Mouse (Mus musculus) spleen, adult 2 months (tissue): Measurements from ENCODE around the gene Thada. TPM values are rescaled to one million over a fixed set of nuclear protein-coding genes. Genes with fewer than 3 reads are reported as not detected.

Experiments used
- DNase-seq, 2 experiments: peaks; one replicate each; pipeline versions ENCODE4 v3.0.0 to v3.0.0-alpha.2; 2012 to 2021; ENCODE audit warnings: low spot score in 2 of 2, low read depth in 1 of 2
- H3K27ac ChIP-seq: fragments of 200-500 bp; 2 replicates; pipeline ENCODE4 v1.5.1; 2012; ENCODE audit warnings: low read length, inconsistent platforms; ENCODE audit not compliant: insufficient read depth
- H3K27me3 ChIP-seq: fragments of 200-500 bp; 2 replicates; pipeline ENCODE4 v1.6.1; 2012; ENCODE audit warnings: mild to moderate bottlenecking, moderate library complexity, low read length, inconsistent platforms; ENCODE audit not compliant: control insufficient read depth, insufficient read depth
- H3K36me3 ChIP-seq: fragments of 200-500 bp; 2 replicates; pipeline ENCODE4 v1.6.1; 2012; ENCODE audit warnings: mild to moderate bottlenecking, low read length, inconsistent platforms; ENCODE audit not compliant: control insufficient read depth, insufficient read depth
- H3K4me1 ChIP-seq: fragments of 200-500 bp; 2 replicates; pipeline ENCODE4 v1.6.1; 2011; ENCODE audit warnings: inconsistent platforms; ENCODE audit not compliant: control insufficient read depth, insufficient read depth, insufficient read length
- H3K4me3 ChIP-seq: fragments of 200-500 bp; 2 replicates; pipeline ENCODE4 v1.5.1; 2011; ENCODE audit warnings: mild to moderate bottlenecking, inconsistent platforms; ENCODE audit not compliant: insufficient read depth, insufficient read length; ENCODE audit errors: extremely low read depth
- CTCF ChIP-seq: fragments of 200-500 bp; IDR thresholded peaks from 2 replicates; pipeline ENCODE4 v1.5.1; 2011; ENCODE audit warnings: mild to moderate bottlenecking, inconsistent platforms; ENCODE audit not compliant: insufficient read depth, insufficient read length, insufficient replicate concordance; ENCODE audit errors: extremely low read depth
- POLR2A ChIP-seq: fragments of 200-500 bp; IDR thresholded peaks from 2 replicates; pipeline ENCODE4 v1.6.1; 2011; ENCODE audit warnings: low read depth, low read length, inconsistent platforms
- WGBS: fragments of 180-500 bp; shearing (Covaris S2); methylation state at CpG from one replicate; pipeline ENCODE4 v1.1.7; 2018; 5-methylcytosine and 5-hydroxymethylcytosine counted together
- polyA plus RNA-seq: library from polyadenylated mRNA; depleted of rRNA; stranded (reverse); fragments of >200 nt; gene quantifications from 2 replicates; pipeline ENCODE4 v1.2.3, GENCODE M21; 2012

Gene Thada
- polyA plus RNA-seq, 1 experiment = 17.2 TPM

- Histone ChIP-seq H3K4me3 (no peak overlapping the region), H3K27ac (no peak overlapping the region), H3K36me3 (no peaks in the 10 kb centered on the region; the same call in 1 of the 2 replicates), H3K4me1 (no peaks in the 10 kb centered on the region; the same call in 1 of the 2 replicates), H3K27me3 (no peaks in the 10 kb centered on the region)
- 76% methylated on average over 9 of the region's 9 CpGs for WGBS
- no peak for DNase-seq
- TF ChIP-seq POLR2A = no peak
- TF ChIP-seq CTCF = no peak
Observed at GRCm38 (mm10) chr17:84365006-84365716, 100.8 kb downstream of the Thada start.

GRCm38 (mm10) chr17:84363444-84363843 lies 102.6 kb downstream of the Thada start:
- TF ChIP-seq POLR2A (no peak), CTCF (no peak)
- 81% methylated on average over 2 of the region's 2 CpGs for WGBS
- no peak for DNase-seq
- Histone ChIP-seq H3K27ac (no peak overlapping the region), H3K4me3 (no peak overlapping the region), H3K27me3 (no peaks in the 10 kb centered on the region), H3K36me3 (peaks cover 2% of the 10 kb centered on the region), H3K4me1 (no peaks in the 10 kb centered on the region; the same call in 1 of the 2 replicates)

- DNase-seq = no peak
- no peak overlapping the region for H3K27ac ChIP-seq
- no peaks in the 10 kb centered on the region; the same call in 1 of the 2 replicates for H3K4me1 ChIP-seq
- 96% methylated on average over 13 of the region's 13 CpGs for WGBS
- H3K27me3 ChIP-seq = no peaks in the 10 kb centered on the region
- no peak overlapping the region for H3K4me3 ChIP-seq
- TF ChIP-seq POLR2A (no peak), CTCF (no peak)
- H3K36me3 ChIP-seq = peaks cover 2% of the 10 kb centered on the region
Observed at GRCm38 (mm10) chr17:84362581-84363286, 103.3 kb downstream of the Thada start.

GRCm38 (mm10) chr17:84361006-84361405 lies 105.0 kb downstream of the Thada start:
- no peak for DNase-seq
- Histone ChIP-seq H3K36me3 (peaks cover 5% of the 10 kb centered on the region), H3K27ac (no peak overlapping the region), H3K27me3 (no peaks in the 10 kb centered on the region), H3K4me3 (no peak overlapping the region), H3K4me1 (no peaks in the 10 kb centered on the region; the same call in 1 of the 2 replicates)
- TF ChIP-seq CTCF (no peak), POLR2A (no peak)
- WGBS = 46% methylated on average over 1 of the region's 1 CpGs

GRCm38 (mm10) chr17:84359810-84360209 lies 106.2 kb downstream of the Thada start:
- TF ChIP-seq CTCF = no peak
- no peak for TF ChIP-seq POLR2A
- Histone ChIP-seq H3K4me1 (no peaks in the 10 kb centered on the region), H3K36me3 (peaks cover 5% of the 10 kb centered on the region), H3K27me3 (no peaks in the 10 kb centered on the region), H3K4me3 (no peak overlapping the region), H3K27ac (no peak overlapping the region)
- DNase-seq = no peak
- WGBS = 96% methylated on average over 7 of the region's 7 CpGs

- WGBS = 94% methylated on average over 10 of the region's 10 CpGs
- H3K27me3 ChIP-seq = no peaks in the 10 kb centered on the region
- H3K4me3 ChIP-seq = no peak overlapping the region
- TF ChIP-seq CTCF (no peak), POLR2A (no peak)
- no peaks in the 10 kb centered on the region; the same call in 1 of the 2 replicates for H3K4me1 ChIP-seq
- H3K36me3 ChIP-seq = peaks cover 5% of the 10 kb centered on the region
- H3K27ac ChIP-seq = no peak overlapping the region
- no peak for DNase-seq
Observed at GRCm38 (mm10) chr17:84358951-84359644, 106.9 kb downstream of the Thada start.
